Mouse (Mus musculus) midbrain, embryonic 10.5 days (tissue): ENCODE measurements around the gene Ublcp1. TPM values are rescaled to one million over a fixed set of nuclear protein-coding genes. Genes with fewer than 3 reads are reported as not detected.
A peak's percentile ranks its signal among the peaks of the same experiment; 100 is the strongest.
"Not testable (repeated sequence)": the region's sequence is repeated elsewhere in the genome, so short reads cannot be mapped to it uniquely, and the experiment has no call there.

Experiments
- DNase-seq: peaks from one replicate; pipeline ENCODE4 v3.0.0-alpha.2; 2017; ENCODE audit warnings: low spot score
- H3K27ac ChIP-seq: fragments of 300-500 bp; sonication (generic); replicated peaks from 2 replicates; pipeline ENCODE4 v1.5.1; 2016; ENCODE audit warnings: mild to moderate bottlenecking
- H3K27me3 ChIP-seq: fragments of 300-500 bp; sonication (generic); 2 replicates; pipeline ENCODE4 v1.6.1; 2016; ENCODE audit warnings: low read depth, mild to moderate bottlenecking; ENCODE audit not compliant: poor library complexity, severe bottlenecking
- H3K36me3 ChIP-seq: fragments of 300-500 bp; sonication (generic); 2 replicates; pipeline ENCODE4 v1.6.1; 2016; ENCODE audit warnings: mild to moderate bottlenecking, moderate library complexity
- H3K4me1 ChIP-seq: fragments of 300-500 bp; sonication (generic); 2 replicates; pipeline ENCODE4 v1.6.1; 2016
- H3K4me3 ChIP-seq: fragments of 300-500 bp; sonication (generic); 2 replicates; pipeline ENCODE4 v1.5.1; 2016; ENCODE audit warnings: mild to moderate bottlenecking, moderate library complexity
- H3K9me3 ChIP-seq: fragments of 300-500 bp; sonication (generic); replicated peaks from 2 replicates; pipeline ENCODE4 v1.6.1; 2016; ENCODE audit warnings: mild to moderate bottlenecking
- WGBS: fragments of 180-500 bp; shearing (Covaris S2); methylation state at CpG from one replicate; pipeline ENCODE4 v1.1.7; 2016; 5-methylcytosine and 5-hydroxymethylcytosine counted together
- polyA plus RNA-seq: library from polyadenylated mRNA; unstranded; fragments of >200 nt; fragmentation: Nextera tagmentation; extraction: Ambion mirVana; gene quantifications from 2 replicates; pipeline ENCODE4 v1.2.1, GENCODE M21; 2016

Ublcp1 gene
- polyA plus RNA-seq, 1 experiment from 2014 or later = 72.3 TPM

DNA sequence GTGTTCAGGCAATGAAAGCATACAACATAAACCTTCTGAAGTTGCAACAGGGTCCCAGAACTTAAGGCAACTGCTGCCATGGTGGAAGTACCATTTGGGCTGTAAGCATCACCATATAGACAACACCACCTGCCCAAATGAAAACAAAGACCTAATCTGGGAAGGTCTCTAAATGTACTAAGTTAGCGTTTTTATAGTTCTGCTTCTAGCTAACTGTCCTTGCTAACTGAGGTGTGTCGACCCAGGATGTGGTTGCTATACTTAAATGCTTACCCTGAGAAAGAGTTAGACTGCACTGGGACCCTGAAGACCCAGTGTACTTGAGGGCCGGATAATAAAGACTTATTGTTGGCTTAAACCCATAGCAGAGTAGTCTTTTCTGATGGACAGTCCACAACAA is 5.2 kb upstream of the Ublcp1 start:
- H3K27me3 ChIP-seq = no peaks in the 10 kb centered on the region
- H3K4me3 ChIP-seq = no peak overlapping the region
- H3K36me3 ChIP-seq = no peaks in the 10 kb centered on the region
- H3K9me3 ChIP-seq = no peaks in the 10 kb centered on the region
- H3K4me1 ChIP-seq = peaks cover 11% of the 10 kb centered on the region
- no peak overlapping the region for H3K27ac ChIP-seq
- WGBS = 76% methylated on average over 3 of the region's 3 CpGs
- DNase-seq = no peak

DNA sequence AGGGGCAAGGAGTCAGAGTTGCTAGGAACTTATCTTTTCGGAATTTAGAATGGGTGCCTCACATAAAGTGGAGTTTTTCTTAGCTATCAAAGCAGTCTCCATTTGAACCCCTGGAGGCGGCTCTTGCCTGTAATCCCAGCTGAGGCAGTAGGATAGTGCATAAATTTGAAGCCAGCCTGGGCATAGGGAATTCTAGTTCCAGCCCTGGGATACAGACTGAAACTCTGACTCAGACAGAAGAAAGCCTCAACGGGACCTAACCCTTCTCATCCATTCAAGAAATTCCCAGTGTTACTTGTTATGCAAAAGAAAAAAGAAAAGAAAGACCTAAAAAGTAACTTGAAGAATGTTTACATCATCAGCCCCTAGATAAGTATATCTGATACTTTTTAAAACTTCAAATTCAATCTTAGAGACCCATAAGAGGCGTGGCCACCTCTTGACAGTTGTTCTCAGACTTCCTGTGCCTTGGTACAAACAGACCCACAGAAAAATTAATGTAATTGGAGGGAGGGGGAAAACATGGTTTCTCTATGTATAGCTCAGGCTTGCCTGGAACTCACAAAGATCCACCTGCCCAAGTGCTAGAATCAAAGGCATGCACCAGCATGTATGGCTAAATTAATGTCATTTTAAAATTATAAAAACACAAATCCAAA is 1.2 kb upstream of the Ublcp1 start:
- DNase-seq = no peak
- H3K36me3 ChIP-seq = no peaks in the 10 kb centered on the region
- no peaks in the 10 kb centered on the region for H3K27me3 ChIP-seq
- peak overlapping the region; percentile 92 for H3K27ac ChIP-seq
- peak overlapping the region; percentile 98 for H3K4me3 ChIP-seq
- peaks cover 21% of the 10 kb centered on the region for H3K4me1 ChIP-seq
- 25% methylated on average over 4 of the region's 4 CpGs for WGBS
- H3K9me3 ChIP-seq = no peaks in the 10 kb centered on the region

- Histone ChIP-seq H3K36me3 (peaks cover 13% of the 10 kb centered on the region), H3K27me3 (no peaks in the 10 kb centered on the region), H3K27ac (peak overlapping the region; percentile 92), H3K4me3 (peak overlapping the region; percentile 98), H3K4me1 (peaks cover 21% of the 10 kb centered on the region), H3K9me3 (no peaks in the 10 kb centered on the region)
- 1% methylated on average over 59 of the region's 59 CpGs for WGBS
- DNase-seq = no peak
These were observed 459 bp downstream of the Ublcp1 start for GRCm38 (mm10) chr11:44469646-44470431.

GRCm38 (mm10) chr11:44468306-44468790 is 1.9 kb downstream of the Ublcp1 start:
- Histone ChIP-seq H3K4me3 (no peak overlapping the region), H3K9me3 (no peaks in the 10 kb centered on the region), H3K36me3 (peaks cover 23% of the 10 kb centered on the region), H3K27me3 (no peaks in the 10 kb centered on the region), H3K4me1 (peaks cover 21% of the 10 kb centered on the region), H3K27ac (no peak overlapping the region)
- 91% methylated on average over 10 of the region's 10 CpGs for WGBS
- no peak for DNase-seq

DNA sequence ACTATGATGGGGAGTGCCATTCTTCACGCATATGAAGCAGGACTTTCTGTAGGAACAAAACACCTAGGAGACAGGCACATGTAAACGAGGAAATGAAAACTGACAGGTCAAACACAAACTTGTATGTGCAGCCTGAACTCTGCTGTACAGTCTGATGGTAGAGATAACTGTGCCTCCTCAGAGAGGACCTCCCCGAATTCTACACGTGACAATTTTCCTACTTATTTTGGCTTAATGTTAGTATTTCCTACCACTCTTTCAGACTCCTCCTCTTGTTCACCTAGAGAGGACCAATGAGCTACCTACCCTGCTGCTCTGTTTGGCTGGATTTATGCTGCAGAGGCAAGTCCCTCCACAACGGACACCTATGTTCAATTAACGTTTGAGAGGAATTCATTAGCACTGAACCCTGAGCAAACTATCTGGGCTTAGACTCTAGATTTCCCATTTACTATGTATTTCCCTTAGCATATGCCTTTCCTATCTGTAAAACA is 3.3 kb downstream of the Ublcp1 start:
- Histone ChIP-seq H3K4me3 (no peak overlapping the region), H3K27ac (no peak overlapping the region), H3K27me3 (no peaks in the 10 kb centered on the region), H3K4me1 (peaks cover 20% of the 10 kb centered on the region), H3K9me3 (no peaks in the 10 kb centered on the region), H3K36me3 (peaks cover 29% of the 10 kb centered on the region)
- WGBS = 89% methylated on average over 6 of the region's 6 CpGs
- no peak for DNase-seq

- H3K4me1 ChIP-seq = no peaks in the 10 kb centered on the region
- no peak overlapping the region for H3K4me3 ChIP-seq
- H3K36me3 ChIP-seq = peaks cover 77% of the 10 kb centered on the region
- no peak overlapping the region for H3K27ac ChIP-seq
- no peaks in the 10 kb centered on the region for H3K9me3 ChIP-seq
- DNase-seq = no peak
- no peaks in the 10 kb centered on the region for H3K27me3 ChIP-seq
- WGBS = 87% methylated on average over 6 of the region's 6 CpGs
These were observed 8.8 kb downstream of the Ublcp1 start for GRCm38 (mm10) chr11:44461493-44461892.

GRCm38 (mm10) chr11:44453423-44453822 is 16.9 kb downstream of the Ublcp1 start:
- peak; percentile 14 for DNase-seq
- H3K27ac ChIP-seq = no peak overlapping the region

GRCm38 (mm10) chr11:44452016-44452415 is 18.3 kb downstream of the Ublcp1 start:
- 95% methylated on average over 5 of the region's 5 CpGs for WGBS
- not testable (repeated sequence) for H3K4me3 ChIP-seq, H3K4me1 ChIP-seq, H3K9me3 ChIP-seq, H3K27me3 ChIP-seq, H3K27ac ChIP-seq, DNase-seq
- H3K36me3 ChIP-seq = peaks cover 34% of the 10 kb centered on the region

More at GRCm38 (mm10) chr11:44453423-44453822, 16.9 kb downstream of the Ublcp1 start:
- Histone ChIP-seq H3K36me3 (peaks cover 46% of the 10 kb centered on the region), H3K27me3 (no peaks in the 10 kb centered on the region), H3K9me3 (no peaks in the 10 kb centered on the region), H3K4me3 (no peak overlapping the region), H3K4me1 (no peaks in the 10 kb centered on the region)
- WGBS = 83% methylated on average over 2 of the region's 2 CpGs

GRCm38 (mm10) chr11:44451046-44451445 is 19.3 kb downstream of the Ublcp1 start:
- Histone ChIP-seq H3K4me3 (no peak overlapping the region), H3K9me3 (no peaks in the 10 kb centered on the region), H3K27me3 (no peaks in the 10 kb centered on the region), H3K4me1 (no peaks in the 10 kb centered on the region), H3K27ac (no peak overlapping the region), H3K36me3 (peaks cover 25% of the 10 kb centered on the region)
- DNase-seq = no peak

GRCm38 (mm10) chr11:44437786-44438185 is 32.5 kb downstream of the Ublcp1 start:
- Histone ChIP-seq H3K4me1 (no peaks in the 10 kb centered on the region), H3K36me3 (no peaks in the 10 kb centered on the region), H3K9me3 (no peaks in the 10 kb centered on the region), H3K4me3 (no peak overlapping the region), H3K27me3 (no peaks in the 10 kb centered on the region), H3K27ac (no peak overlapping the region)
- WGBS = 94% methylated on average over 6 of the region's 6 CpGs
- DNase-seq = no peak

GRCm38 (mm10) chr11:44430036-44430435 is 40.3 kb downstream of the Ublcp1 start:
- WGBS = 88% methylated on average over 3 of the region's 3 CpGs
- Histone ChIP-seq H3K9me3 (no peaks in the 10 kb centered on the region), H3K27me3 (no peaks in the 10 kb centered on the region), H3K36me3 (no peaks in the 10 kb centered on the region), H3K4me1 (no peaks in the 10 kb centered on the region), H3K4me3 (no peak overlapping the region), H3K27ac (no peak overlapping the region)
- no peak for DNase-seq

- no peaks in the 10 kb centered on the region for H3K4me1 ChIP-seq
- H3K27ac ChIP-seq = no peak overlapping the region
- 81% methylated on average over 2 of the region's 2 CpGs for WGBS
These were observed 42.3 kb downstream of the Ublcp1 start for GRCm38 (mm10) chr11:44427951-44428350.

DNA sequence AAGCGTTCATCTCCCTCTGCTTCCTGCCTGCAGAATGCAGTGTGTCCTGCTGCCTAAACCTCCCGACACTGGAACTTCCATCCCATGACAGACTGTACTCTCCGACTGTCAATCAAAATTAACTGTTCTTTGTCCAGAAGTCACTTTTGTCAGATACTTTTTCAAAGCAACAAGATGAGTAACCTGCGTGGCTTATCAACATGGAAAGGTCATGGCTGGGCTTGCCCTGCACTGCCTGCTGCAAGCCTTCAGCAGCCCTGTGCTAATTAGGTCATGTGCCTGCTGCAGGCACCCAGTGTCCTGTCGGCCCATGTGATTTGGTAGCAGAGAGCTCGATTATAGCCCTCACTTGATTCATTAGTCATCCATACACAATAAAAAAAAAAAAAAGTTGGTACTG is 44.7 kb downstream of the Ublcp1 start:
- DNase-seq = no peak
- no peak overlapping the region for H3K4me3 ChIP-seq
- no peaks in the 10 kb centered on the region for H3K9me3 ChIP-seq
- H3K27me3 ChIP-seq = no peaks in the 10 kb centered on the region
- WGBS = 89% methylated on average over 6 of the region's 6 CpGs
- H3K4me1 ChIP-seq = no peaks in the 10 kb centered on the region
- no peaks in the 10 kb centered on the region for H3K36me3 ChIP-seq
- no peak overlapping the region for H3K27ac ChIP-seq

More at GRCm38 (mm10) chr11:44427951-44428350, 42.3 kb downstream of the Ublcp1 start:
- Histone ChIP-seq H3K27me3 (no peaks in the 10 kb centered on the region), H3K9me3 (no peaks in the 10 kb centered on the region), H3K4me3 (no peak overlapping the region), H3K36me3 (no peaks in the 10 kb centered on the region)
- DNase-seq = no peak
